Mouse (Mus musculus) adrenal gland, postnatal 4 days (tissue): ENCODE measurements at regions not wholly inside any gene's neighbourhood (a gene's known extent, or its start where the extent isn't known, plus 50 kb on each side); places are given as distances from the start of the nearest gene placed in this dataset.
A peak's percentile ranks its signal among the peaks of the same experiment; 100 is the strongest.
"Not testable (repeated sequence)": the region's sequence is repeated elsewhere in the genome, so short reads cannot be mapped to it uniquely, and the experiment has no call there.

Experiments
- DNase-seq, 2 experiments: peaks; one replicate each; pipeline ENCODE4 v3.0.0; 2021 to 2022; ENCODE audit warnings: low spot score in 2 of 2, mixed read lengths in 2 of 2

DNA sequence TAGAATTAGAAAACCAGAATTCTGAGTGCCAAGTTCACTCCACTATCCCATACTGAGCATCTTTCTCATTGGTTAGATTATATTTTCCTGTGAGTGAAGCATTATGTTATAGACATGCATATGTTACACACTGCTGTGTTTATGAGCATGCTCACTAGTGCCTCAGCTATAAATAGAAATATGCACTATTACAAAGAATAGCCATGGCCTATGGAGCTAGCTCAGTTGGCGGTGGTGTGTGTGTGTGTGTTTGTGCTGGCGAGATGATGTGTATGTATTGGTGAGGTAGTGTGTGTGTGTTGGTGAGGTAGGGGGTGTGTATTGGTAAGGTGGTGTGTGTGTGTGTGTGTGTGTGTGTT, 106.2 kb downstream of the Sec31a start:
- DNase-seq: no peak

DNA sequence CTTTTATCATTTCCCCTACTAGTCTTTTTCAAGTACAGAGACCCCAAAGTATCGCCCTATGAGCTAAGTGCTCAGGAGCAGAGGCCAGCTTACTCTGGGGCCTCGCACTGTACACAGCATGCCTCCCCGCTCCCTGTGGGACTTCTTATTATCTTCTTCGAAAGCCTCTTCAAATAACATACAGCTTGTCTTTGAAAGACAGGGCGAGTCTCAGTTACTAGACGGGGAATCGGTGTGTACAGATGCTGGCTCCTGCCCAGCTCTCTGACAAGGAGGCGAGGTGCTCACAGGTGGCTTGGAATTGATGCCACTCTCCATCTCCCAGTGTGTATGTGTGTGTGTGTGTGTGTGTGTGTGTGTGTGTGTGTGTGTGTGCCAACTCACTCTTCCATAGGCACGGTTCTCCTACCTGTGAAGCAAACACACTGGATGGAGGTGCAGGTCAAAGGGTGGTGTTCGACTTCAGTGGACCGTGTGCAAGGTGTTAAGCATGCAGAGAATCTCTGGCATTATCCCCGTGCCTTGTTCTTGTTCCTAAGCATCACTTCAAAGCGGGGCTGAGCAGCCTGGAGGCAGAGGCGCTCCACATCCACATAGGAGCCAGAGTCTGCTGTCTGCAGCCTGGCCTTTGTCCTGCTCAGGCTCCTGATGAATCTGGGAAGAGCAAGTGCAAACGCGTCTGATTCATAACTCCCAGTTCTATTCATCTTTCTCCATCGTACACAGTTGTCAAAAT, 106.8 kb downstream of the Sec31a start:
- DNase-seq: no peak

DNA sequence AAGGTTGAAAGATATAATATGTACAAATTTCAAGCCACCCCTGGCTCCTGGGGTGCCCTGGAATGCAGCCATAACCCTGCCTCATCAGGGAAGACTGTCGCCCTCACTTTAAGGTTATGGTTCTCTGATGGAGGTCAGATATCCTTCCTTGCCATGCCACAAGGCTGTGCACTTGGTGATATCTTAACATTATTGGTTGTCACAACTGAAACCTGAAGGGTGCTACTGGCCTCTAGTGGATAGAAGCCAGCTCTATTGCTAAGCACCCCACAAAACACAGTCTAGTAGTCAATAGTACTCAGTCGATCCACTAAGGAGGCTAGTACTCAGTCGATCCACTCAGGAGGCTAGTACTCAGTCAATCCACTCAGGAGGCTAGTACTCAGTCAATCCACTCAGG, 111.6 kb downstream of the Sec31a start:
- DNase-seq: no peak

DNA sequence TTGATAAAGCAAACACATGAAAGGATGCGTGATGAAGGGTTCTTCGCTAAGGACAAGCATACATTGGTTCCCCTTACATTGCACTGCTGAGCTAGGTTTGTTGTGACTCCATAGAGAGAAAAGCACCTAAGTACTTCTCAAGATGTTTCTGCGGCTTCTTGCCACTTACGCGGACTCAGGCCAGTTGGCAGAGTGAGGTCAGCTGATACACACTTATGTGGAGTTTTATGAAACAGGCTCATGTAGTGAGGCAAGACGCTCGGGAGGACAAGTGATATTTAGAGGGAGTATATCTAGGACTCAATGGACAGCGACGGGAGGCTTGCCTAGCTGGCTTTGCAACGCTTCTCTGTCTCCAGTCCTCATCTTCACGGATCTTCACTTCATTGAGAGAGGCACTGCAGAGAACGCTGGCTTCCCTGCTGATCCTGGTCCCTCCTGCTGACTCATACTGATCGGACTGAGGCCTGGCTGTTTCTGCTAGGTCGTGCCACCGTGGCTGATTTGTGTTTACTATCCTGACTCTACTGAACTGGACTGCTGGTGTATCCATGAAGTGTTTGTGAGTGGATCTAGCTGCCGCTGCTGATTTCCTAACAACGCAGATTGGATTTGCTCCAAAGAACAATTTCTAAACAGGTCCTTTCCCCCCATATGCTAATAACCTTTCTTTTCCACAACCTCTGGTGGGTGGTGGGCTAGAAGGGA, 113.8 kb downstream of the Sec31a start:
- DNase-seq: no peak

DNA sequence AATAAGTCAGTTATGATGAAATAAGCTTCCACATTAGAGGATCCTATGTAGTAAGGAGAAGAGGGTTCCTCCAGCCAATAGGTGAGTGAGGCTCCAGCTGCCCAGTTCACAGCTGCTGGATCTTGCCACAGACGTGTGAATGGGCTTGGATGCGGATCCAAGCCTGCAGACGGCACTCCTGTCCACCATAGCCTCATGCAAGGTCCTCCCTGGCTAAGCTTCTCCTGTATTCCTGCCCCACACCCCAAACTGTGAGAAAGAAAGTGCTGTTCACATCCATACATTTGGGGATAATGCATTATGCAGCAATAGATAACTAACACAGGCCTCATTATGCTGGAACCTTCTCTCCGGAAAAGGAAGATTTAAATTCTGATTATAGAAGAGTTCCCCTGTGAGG, 116.9 kb downstream of the Sec31a start:
- DNase-seq: no peak

DNA sequence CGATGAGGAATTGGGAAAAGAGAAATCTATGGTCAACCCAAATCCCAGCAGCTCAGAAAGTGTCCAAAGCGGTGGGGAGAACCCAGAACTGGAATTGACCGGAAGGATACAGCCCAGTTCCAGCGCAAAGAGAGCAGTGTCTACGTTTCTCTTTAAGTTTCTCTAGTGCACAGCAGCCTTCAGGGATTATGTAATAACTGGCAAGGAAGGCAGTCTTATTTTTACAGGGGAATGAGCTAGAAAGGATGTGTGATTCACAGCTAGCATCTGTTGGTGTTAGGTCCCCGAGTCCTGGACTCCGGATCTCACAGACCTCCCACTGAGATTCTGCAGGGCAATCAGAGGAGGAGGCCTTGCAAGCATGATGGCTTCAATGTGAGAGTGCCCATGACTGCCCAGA, 121.8 kb downstream of the Sec31a start:
- DNase-seq: no peak

DNA sequence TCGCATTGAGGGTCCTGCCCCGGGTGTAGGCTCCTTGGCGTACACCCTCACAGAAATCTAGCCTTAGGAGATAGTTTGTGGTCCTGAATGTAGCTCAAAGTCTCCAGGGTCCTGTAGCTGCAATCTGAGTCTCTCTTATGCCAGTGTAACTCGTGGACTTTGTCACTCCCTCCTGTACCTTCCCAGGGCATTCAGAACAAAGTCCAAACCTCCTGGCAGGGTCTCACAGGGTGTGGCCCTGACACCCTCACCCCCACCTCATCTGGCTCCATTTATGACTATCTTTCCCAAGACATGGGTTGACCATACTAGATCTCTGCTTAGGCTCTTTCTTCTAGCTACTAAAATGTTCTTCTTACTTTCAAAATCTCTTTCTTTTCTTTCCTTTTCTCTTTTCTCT, 120.6 kb upstream of the Tmem150c start:
- no peak for DNase-seq

DNA sequence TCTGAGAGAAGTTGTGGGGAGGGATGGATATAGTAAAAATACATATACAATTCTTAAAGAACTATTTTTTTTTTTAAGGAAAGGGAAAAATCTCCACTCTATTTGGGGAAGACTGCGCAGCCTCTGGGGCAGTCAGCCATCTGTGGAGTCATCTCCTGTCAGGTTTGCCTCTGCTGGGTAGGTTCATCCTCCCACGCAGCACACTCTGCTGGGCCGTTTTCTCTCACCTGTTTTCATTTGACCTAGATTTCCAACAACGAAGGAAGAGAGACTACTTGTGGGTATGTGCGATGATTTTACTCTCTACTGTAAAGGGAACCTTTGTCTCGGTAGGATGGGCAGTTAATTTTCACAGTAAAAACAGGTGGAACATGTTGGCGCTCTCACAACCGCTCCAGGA, 119.9 kb upstream of the Tmem150c start:
- DNase-seq: no peak

DNA sequence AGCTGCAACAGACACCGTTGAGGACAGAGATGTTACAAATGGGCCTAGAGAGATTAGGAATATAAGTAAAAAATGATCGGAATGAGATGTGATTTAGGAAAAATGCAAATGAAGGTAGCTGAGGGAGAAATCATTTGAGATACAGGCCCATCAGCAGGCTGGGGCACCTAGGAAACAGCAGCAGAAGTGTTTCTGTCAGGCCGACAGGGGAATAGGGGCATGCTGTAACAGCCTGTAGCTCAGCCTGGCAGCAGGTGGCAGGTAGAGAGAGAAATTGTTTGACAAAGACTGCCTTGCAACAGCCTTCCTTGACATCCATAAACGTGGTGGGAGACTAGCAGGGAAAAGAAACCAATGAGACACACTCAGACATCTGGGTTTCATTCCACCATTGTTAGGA, 115.1 kb upstream of the Tmem150c start:
- DNase-seq: no peak

DNA sequence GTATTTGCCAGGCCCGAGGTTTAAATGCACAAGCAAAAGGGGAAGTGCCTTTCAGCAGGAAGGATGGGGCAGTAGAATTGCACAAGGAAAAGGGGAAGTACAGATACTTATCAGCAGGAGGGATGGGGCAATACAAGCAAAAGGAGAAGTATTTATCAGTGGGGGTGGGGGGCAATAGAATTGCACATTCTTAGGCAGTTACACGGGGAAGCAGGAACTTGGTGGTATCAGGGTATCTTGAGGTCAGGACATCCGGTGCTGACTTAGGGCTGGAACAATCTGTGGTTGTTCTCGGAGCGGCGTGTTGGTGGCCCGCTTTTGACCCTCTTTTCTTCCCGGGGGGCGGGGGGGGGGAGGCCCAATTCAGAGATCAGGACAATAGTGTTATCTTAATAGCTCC, 112.4 kb upstream of the Tmem150c start:
- DNase-seq: not testable (repeated sequence)

DNA sequence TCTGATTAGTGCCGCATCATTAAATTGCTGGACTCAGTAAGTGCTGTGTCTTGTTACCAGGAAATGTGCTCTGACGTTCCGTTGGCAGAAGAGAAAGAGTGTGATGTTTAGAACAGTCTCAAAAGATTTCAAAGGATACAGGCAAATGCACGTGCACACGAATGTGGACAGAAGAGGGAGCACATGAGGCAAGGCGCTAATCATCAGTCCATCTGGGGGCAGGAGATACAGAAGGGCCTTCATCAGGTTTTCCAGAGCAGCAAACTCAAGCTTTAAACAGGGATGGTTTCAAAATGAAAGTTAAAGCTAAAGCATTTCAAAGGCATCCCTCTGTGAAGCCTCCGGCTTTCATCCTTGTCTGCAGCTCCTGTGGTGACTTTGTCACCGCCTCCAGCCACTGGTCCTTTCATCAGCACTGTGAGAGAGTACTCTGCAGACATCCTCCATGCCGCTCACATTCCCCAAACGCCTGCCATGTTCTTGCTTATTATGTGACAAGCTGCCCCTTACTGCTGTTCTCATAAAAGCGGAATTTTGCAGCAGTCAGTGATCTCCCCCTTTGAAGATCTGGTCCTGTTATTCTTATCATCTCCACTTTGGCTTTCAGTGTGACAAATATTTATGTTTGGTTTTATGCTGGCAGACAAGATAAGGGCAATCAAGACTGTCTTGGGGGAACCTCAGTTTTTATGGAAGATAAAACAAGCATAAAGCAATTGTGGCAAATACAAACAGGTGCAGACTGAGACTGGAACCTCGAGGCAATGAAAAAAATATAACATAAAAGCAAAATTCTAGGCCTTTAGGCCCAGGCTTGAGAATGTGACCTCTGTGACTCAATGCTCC, 111.5 kb upstream of the Tmem150c start:
- no peak for DNase-seq

DNA sequence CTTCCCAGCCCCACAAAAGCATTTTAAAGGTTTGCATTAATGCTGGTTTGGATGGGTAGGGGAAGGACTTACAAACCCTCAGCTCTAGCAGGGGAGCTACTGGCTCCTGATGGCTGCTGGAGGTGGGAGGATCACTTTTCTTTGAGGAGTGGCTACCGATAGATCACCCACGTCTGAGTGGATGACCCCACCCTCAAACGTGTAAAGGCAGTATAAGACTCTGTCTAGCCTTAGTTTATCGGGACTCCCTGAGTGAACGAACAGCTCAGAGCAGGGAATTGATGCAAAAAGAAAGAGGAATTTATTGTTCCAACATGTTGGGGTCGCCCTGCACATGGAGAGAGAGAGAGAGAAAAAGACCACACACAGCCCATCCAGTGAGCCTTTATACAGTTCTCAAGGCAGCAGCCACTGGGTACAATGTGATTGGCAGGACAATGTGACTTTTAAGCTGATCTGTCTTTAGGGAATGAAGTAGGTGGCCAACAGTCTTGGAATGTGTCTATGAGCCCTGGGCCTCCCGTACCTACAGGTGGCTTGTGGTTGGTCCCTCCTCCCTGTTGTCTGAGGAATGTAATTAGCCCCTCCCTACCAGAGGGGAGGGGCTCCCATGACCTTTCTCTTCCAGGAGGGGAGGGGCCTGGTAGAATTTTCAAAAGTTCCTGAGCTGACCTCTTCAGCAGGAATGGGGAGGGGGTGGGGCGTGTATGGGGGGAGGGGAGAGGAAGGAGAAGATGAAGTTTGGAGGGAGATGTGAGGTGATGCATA, 108.7 kb upstream of the Tmem150c start:
- no peak for DNase-seq

DNA sequence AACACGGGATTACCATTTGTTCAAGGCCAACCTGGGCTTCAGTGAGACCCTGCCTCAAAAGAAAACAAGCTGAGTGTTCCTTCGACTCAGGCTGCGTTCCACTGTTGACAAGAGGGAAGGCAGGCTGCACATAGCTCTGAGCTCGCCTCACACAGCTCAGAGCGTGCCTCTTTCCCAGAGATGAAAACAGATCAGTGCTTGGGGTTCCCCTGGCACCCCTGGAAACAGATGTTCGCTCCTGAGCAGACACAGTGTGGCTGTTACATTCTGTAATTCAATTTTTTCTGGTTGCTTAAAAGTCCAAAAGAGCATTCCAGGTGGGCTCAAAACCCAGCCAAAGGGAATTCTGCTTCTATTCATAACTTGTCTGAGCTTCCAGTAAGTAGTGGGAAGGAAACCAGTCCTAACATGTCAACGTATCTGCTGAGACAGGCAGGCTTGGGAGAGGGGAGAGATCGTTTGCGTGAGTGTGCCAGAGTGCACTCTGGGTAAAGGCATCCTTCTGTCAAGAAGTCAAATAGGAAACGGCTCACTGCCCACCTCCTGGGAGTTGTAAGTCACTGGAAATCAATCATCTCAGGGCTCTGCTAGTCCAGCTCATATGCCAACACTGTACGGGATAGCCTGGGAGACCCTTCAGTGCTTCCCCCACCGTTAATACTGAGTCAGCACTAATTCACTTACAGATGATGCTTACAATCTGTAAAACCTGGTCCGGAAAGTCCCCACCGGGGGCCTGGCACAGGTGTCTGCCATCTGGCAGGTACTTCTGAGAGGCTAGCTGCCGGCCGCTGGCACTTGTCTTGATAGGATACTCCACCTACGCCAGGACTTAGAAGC, 107.3 kb upstream of the Tmem150c start:
- DNase-seq: no peak

DNA sequence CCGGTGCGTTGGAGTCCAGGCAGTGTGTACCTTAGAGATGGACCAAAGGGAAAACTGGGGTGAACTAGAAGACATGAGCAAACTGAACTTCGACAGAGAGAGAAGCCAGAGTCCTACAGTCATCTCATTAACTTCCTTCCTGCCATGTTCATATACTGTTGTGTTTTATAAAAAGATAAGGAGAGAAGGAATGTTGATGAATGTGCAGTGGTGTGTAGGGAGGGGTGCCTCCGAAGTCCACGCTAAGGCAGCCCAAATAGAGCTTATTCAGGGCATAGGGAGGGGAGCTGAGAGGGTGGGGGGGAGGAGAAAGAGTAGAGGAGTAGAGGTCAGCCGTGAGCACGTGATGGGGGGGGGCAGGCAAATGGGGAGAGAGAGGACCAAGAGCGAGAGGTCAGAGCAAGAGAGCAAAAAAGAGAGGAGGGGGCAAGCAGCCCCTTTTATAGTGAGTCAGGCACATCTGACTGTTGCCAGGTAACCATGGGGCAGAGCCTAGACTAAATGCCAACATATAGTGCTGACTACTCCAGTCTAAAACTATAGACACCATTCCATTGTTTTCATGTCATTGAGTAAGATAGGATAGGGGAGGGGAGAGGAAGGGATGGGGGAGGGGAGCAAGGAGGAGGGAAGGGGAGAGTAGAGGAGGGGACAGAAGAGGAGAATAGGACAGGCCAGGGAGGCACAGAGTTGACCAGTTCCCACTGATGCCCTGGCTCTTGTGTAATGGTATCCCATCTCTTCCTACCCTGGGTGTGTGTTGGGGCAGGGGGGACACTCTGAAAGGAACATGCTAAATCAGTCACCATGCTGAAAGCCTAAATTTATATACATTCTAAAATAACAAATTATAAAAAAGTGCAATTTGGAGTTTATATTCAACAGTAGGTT, 100.4 kb upstream of the Tmem150c start:
- no peak for DNase-seq

DNA sequence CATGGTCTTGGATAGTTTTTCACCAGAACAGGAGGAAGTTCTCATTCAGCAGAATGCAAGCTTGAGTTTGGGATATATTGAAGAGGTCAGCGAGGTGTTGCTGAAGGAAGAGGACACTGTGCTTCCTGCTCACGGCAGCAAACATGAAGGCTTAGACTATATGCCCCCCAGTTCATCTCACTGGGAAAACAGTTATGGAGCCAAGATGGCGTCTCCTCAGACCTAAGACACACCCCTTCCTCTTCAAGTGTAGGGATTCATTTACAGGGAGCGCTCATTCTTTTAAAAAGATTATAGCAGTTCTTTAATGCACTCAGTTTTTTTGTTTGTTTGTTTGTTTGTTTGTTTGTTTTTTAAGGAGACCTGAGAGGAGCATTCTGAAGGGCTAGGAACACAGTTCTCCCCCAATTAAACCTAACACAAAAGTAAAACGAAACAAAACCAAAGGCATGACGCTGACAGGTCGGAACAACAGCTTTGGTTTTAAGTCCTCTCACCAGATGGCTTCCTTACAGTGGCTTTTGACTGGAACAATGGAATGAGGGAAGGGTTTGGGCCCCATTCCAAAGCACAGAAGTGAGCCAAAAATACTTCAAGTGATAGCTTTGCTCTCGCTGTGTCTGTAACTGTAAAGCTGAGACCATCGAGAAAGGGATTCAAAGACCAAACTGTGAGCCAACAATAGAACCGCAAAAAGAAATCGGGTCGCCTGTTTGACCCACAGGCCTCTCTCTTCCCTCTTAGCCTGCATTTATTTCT, 99.5 kb upstream of the Tmem150c start:
- DNase-seq: no peak

DNA sequence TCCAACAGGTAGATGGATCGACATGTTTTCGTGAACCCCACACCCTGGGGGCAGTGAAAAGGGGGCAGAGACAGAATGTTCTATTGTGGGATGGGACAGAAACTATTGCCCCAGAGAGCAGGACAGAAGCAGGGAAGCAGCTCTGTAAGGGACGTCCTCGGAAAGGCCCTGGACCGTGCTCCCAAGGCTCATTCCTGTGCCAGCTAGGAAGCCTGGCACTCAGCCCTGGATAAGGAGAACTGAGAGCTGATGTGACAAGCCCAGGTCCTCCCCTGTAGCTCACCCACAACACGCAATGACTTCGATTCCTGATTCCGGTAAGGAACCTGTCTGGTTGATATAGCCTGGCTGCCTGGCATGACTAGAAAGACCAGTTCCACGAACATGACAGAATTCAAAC, 95.7 kb upstream of the Tmem150c start:
- DNase-seq: peak in 1 of 2 experiments; percentile 9

DNA sequence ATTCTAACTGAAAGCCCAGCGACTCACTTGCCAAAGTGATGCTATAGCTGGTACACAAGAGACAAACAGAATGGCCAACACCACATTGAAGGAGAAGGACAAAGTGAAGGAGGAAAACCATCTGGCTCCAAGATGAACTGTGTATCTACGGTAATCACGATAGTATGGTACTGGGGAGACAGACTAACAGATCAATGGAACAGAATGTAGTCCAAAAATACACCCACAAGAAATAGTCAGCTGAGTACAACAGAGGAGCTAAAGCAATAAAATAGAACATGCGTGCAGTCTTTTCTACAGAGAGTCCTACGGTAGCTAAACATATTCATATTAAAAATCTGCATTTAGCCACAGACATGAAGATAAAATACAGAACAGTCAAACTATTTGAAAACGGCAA, 92.4 kb upstream of the Tmem150c start:
- DNase-seq: no peak

DNA sequence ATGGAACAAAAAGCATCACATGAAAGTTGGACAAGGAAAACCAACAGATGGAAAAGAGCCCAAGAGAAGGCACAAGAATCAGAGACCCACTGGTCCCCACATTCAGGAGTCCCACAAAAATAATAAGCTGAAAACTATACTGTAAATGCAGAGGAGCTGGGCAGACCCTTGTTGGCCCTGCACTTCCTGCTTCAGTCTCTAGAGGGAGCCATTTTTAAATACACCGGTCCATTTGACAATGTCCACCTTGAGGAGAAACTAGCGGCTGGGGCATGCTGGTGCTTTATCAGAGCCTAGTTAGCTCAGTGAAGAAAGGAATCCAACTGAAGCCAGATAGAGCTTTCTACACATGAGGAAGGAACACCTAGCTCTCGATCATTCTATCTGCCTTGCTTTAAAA, 90.1 kb upstream of the Tmem150c start:
- no peak for DNase-seq

DNA sequence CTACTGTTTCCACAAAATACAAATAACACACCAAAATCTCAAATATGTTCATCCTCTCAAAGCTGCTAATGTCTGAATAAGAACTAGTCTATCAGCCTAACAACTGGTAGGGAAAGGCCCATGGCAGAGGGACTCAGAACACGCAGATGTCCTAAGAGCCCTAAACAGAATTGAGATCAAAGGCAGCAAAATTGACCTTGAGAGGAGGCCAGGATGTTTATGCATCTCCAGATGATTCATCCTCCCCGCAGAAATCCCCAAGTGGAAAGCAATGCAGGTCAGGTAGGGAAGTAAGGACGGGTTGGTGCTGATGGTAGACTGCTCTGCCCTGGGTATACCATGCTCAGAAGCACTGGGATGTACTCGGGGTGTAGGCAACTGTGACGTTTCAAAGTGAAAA, 89.0 kb upstream of the Tmem150c start:
- DNase-seq: no peak
